ENCODE assay signal across 32 mouse cellular contexts in genomic region chr2:133536812-133537211, GRCm38 (mm10).
"Had no signal": no experiment of that assay in that cellular context is flagged by ENCODE, and none has a peak within 500 bp of the region (broad histone marks: within the 10 kb centered on the region; RNA-seq: fewer than 3 reads in every experiment).

No protein-coding gene starts in this region.

- H3K4me1 ChIP-seq: limb, embryonic 10.5 days; limb, embryonic 15.5 days; liver, embryonic 12.5 days; liver, embryonic 13.5 days; liver, embryonic 15.5 days; lung, embryonic 15.5 days; megakaryocyte, embryonic 14.5 days; midbrain, embryonic 12.5 days; midbrain, embryonic 15.5 days had no signal

- H3K27me3 ChIP-seq: limb, embryonic 12.5 days; limb, embryonic 15.5 days; liver, embryonic 12.5 days; liver, embryonic 13.5 days; liver, embryonic 15.5 days; lung, embryonic 15.5 days; midbrain, embryonic 12.5 days; midbrain, embryonic 13.5 days; midbrain, embryonic 15.5 days had no signal

- H3K4me2 ChIP-seq: limb, embryonic 12.5 days; limb, embryonic 13.5 days; limb, embryonic 15.5 days; liver, embryonic 11.5 days; liver, embryonic 12.5 days; liver, embryonic 13.5 days; liver, embryonic 15.5 days; lung, embryonic 14.5 days; lung, embryonic 15.5 days; midbrain, embryonic 11.5 days; midbrain, embryonic 12.5 days; midbrain, embryonic 13.5 days; midbrain, embryonic 15.5 days had no signal

- DNase-seq: layer of hippocampus, postnatal 36 days; left cerebral cortex, postnatal 4 days; liver; liver, embryonic 13.5 days; liver, postnatal 0 days; lung, adult 18-20 months; lung, adult 2 months; lung, embryonic 14.5 days; lung, postnatal 10 days; lung, postnatal 14 days; lung, postnatal 36 days; lung, postnatal 4 days; midbrain, embryonic 14.5 days had no signal

- H3K27ac ChIP-seq: left cerebral cortex, adult 2 months; limb, embryonic 10.5 days; limb, embryonic 12.5 days; limb, embryonic 13.5 days; limb, embryonic 15.5 days; liver, embryonic 12.5 days; liver, embryonic 13.5 days; liver, embryonic 14.5 days; liver, embryonic 15.5 days; lung, embryonic 15.5 days; macrophage; midbrain, embryonic 12.5 days; midbrain, embryonic 13.5 days; midbrain, embryonic 15.5 days had no signal

- H3K9me3 ChIP-seq: limb, embryonic 10.5 days; limb, embryonic 12.5 days; limb, embryonic 13.5 days; limb, embryonic 15.5 days; liver, embryonic 12.5 days; liver, embryonic 13.5 days; liver, embryonic 15.5 days; lung, embryonic 15.5 days; megakaryocyte, embryonic 14.5 days; midbrain, embryonic 12.5 days; midbrain, embryonic 13.5 days; midbrain, embryonic 15.5 days had no signal

- H3K36me3 ChIP-seq: limb, embryonic 10.5 days; limb, embryonic 12.5 days; limb, embryonic 13.5 days; limb, embryonic 15.5 days; liver, embryonic 12.5 days; liver, embryonic 13.5 days; liver, embryonic 15.5 days; lung, embryonic 15.5 days; midbrain, embryonic 12.5 days; midbrain, embryonic 13.5 days; midbrain, embryonic 15.5 days had no signal

- H3K4me3 ChIP-seq: left cerebral cortex, adult 2 months; limb, embryonic 10.5 days; limb, embryonic 12.5 days; limb, embryonic 13.5 days; limb, embryonic 15.5 days; liver, embryonic 12.5 days; liver, embryonic 13.5 days; liver, embryonic 15.5 days; lung, embryonic 15.5 days; megakaryocyte, embryonic 14.5 days; midbrain, embryonic 12.5 days; midbrain, embryonic 13.5 days; midbrain, embryonic 15.5 days; myocyte had no signal

- H3K9ac ChIP-seq: limb, embryonic 12.5 days; limb, embryonic 13.5 days; limb, embryonic 15.5 days; liver, embryonic 12.5 days; liver, embryonic 13.5 days; liver, embryonic 14.5 days; liver, embryonic 15.5 days; liver, postnatal 0 days; lung, embryonic 14.5 days; lung, embryonic 15.5 days; midbrain, embryonic 12.5 days; midbrain, embryonic 13.5 days; midbrain, embryonic 15.5 days had no signal

- ATAC-seq: liver, embryonic 12.5 days; liver, postnatal 0 days; lung, postnatal 0 days; midbrain, embryonic 13.5 days; midbrain, embryonic 15.5 days; midbrain, embryonic 16.5 days had no signal
